Mouse (Mus musculus) MEL (cell line): ENCODE data around the gene Prss32. TPM values are rescaled to one million over a fixed set of nuclear protein-coding genes. Genes with fewer than 3 reads are reported as not detected.

Experiments
- DNase-seq: peaks from one replicate; pipeline ENCODE4 v3.0.0; 2011; ENCODE audit warnings: low read depth, low spot score
- H3K27ac ChIP-seq: 2 replicates; pipeline ENCODE4 v1.5.1; 2012; ENCODE audit warnings: low read depth, mild to moderate bottlenecking, control low read depth, low read length, moderate library complexity; ENCODE audit not compliant: control insufficient read depth
- H3K27me3 ChIP-seq, 2 experiments: fragments of 150-350 bp in 1 of 2; sonication (generic) in 1 of 2; 2 replicates each; pipeline ENCODE4 v1.6.1; 2012; ENCODE audit warnings: low read length in 2 of 2, mild to moderate bottlenecking in 2 of 2, improper control_type of control experiment in 1 of 2, moderate library complexity in 1 of 2; ENCODE audit not compliant: insufficient read depth in 2 of 2, control insufficient read depth in 1 of 2
- H3K36me3 ChIP-seq, 2 experiments: 2 replicates each; pipeline ENCODE4 v1.6.1; 2012 to 2014; ENCODE audit warnings: low read length in 2 of 2, improper control_type of control experiment in 1 of 2, inconsistent platforms in 1 of 2, mild to moderate bottlenecking in 1 of 2; ENCODE audit not compliant: insufficient read depth in 2 of 2, control insufficient read depth in 1 of 2
- H3K4me1 ChIP-seq, 2 experiments: fragments of 150-350 bp in 1 of 2; sonication (generic) in 1 of 2; 2 replicates each; pipeline ENCODE4 v1.6.1; 2012; ENCODE audit warnings: low read length in 2 of 2, improper control_type of control experiment in 1 of 2, mild to moderate bottlenecking in 1 of 2; ENCODE audit not compliant: insufficient read depth in 2 of 2, control insufficient read depth in 1 of 2
- H3K4me3 ChIP-seq, 2 experiments: fragments of 150-350 bp in 1 of 2; sonication (generic) in 1 of 2; 2 replicates each; pipeline ENCODE4 v1.5.1; 2012; ENCODE audit warnings: low read depth in 2 of 2, low read length in 2 of 2, mild to moderate bottlenecking in 2 of 2, moderate library complexity in 2 of 2, control low read depth in 1 of 2, improper control_type of control experiment in 1 of 2; ENCODE audit not compliant: control insufficient read depth in 1 of 2, insufficient read depth in 1 of 2
- H3K79me2 ChIP-seq: 2 replicates; pipeline ENCODE4 v1.6.1; 2012; ENCODE audit warnings: mild to moderate bottlenecking, low read length, moderate library complexity; ENCODE audit not compliant: control insufficient read depth, poor library complexity, insufficient read depth
- H3K9ac ChIP-seq: 2 replicates; pipeline ENCODE4 v1.6.1; 2012; ENCODE audit warnings: low read depth, mild to moderate bottlenecking, control low read depth, low read length, moderate library complexity; ENCODE audit not compliant: control insufficient read depth, poor library complexity, severe bottlenecking
- H3K9me3 ChIP-seq: fragments of 150-350 bp; sonication (generic); replicated peaks from 2 replicates; pipeline ENCODE4 v1.6.1; 2012; ENCODE audit warnings: mild to moderate bottlenecking, low read length, improper control_type of control experiment, moderate library complexity; ENCODE audit not compliant: insufficient read depth
- BHLHE40 ChIP-seq: IDR thresholded peaks from 2 replicates; pipeline ENCODE4 v1.6.1; 2012; ENCODE audit warnings: low read depth, mild to moderate bottlenecking, inconsistent platforms, low read length, improper control_type of control experiment, borderline replicate concordance
- CHD2 ChIP-seq: IDR thresholded peaks from 2 replicates; pipeline ENCODE4 v1.6.1; 2011; ENCODE audit warnings: low read length, improper control_type of control experiment
- CTCF ChIP-seq, 3 experiments: IDR thresholded peaks in 2 of 3; conservative IDR thresholded peaks in 1 of 3; 2 replicates each; pipeline ENCODE4 v1.5.1; 2011 to 2012; ENCODE audit warnings: low read length in 3 of 3, low read depth in 2 of 3, mild to moderate bottlenecking in 2 of 3, improper control_type of control experiment in 1 of 3, inconsistent platforms in 1 of 3, mixed read lengths in 1 of 3, moderate library complexity in 1 of 3; ENCODE audit not compliant: control insufficient read depth in 1 of 3, insufficient read depth in 1 of 3, poor library complexity in 1 of 3, severe bottlenecking in 1 of 3
- EP300 ChIP-seq, 2 experiments: IDR thresholded peaks; 2 replicates each; pipeline ENCODE4 v1.6.1; 2011; ENCODE audit warnings: improper control_type of control experiment in 2 of 2, low read length in 2 of 2, low read depth in 1 of 2, mild to moderate bottlenecking in 1 of 2
- GABPA ChIP-seq: IDR thresholded peaks from 2 replicates; pipeline ENCODE4 v1.6.1; 2012; ENCODE audit warnings: low read depth, mild to moderate bottlenecking, inconsistent platforms, low read length, improper control_type of control experiment, moderate library complexity
- GATA1 ChIP-seq: IDR thresholded peaks from 2 replicates; pipeline ENCODE4 v1.6.1; 2011; ENCODE audit warnings: low read depth, low read length, improper control_type of control experiment
- HCFC1 ChIP-seq: IDR thresholded peaks from 2 replicates; pipeline ENCODE4 v1.6.1; 2012; ENCODE audit warnings: low read depth, mild to moderate bottlenecking, inconsistent platforms, low read length, improper control_type of control experiment, moderate library complexity
- KAT2A ChIP-seq: conservative IDR thresholded peaks from 2 replicates; pipeline ENCODE4 v1.6.1; 2012; ENCODE audit warnings: low read depth, low read length, improper control_type of control experiment, inconsistent platforms
- MAFK ChIP-seq: IDR thresholded peaks from 2 replicates; pipeline ENCODE4 v1.6.1; 2011; ENCODE audit warnings: low read depth, mild to moderate bottlenecking, low read length, improper control_type of control experiment, borderline replicate concordance
- MAZ ChIP-seq: IDR thresholded peaks from 2 replicates; pipeline ENCODE4 v1.6.1; 2012; ENCODE audit warnings: low read depth, mild to moderate bottlenecking, inconsistent platforms, low read length, improper control_type of control experiment
- MEF2A ChIP-seq: IDR thresholded peaks from 2 replicates; pipeline ENCODE4 v1.6.1; 2014; ENCODE audit warnings: low read depth, mild to moderate bottlenecking, inconsistent platforms, low read length, improper control_type of control experiment; ENCODE audit not compliant: poor library complexity, insufficient replicate concordance, severe bottlenecking; ENCODE audit errors: extremely low read depth
- MXI1 ChIP-seq: IDR thresholded peaks from 2 replicates; pipeline ENCODE4 v1.6.1; 2011; ENCODE audit warnings: mild to moderate bottlenecking, low read depth, low read length, improper control_type of control experiment
- MYB ChIP-seq: IDR thresholded peaks from 2 replicates; pipeline ENCODE4 v1.6.1; 2011; ENCODE audit warnings: mild to moderate bottlenecking, low read depth, low read length, improper control_type of control experiment
- MYC ChIP-seq: IDR thresholded peaks from 2 replicates; pipeline ENCODE4 v1.6.1; 2011; ENCODE audit warnings: low read depth, mild to moderate bottlenecking, low read length, improper control_type of control experiment, moderate library complexity
- NELFE ChIP-seq: IDR thresholded peaks from 2 replicates; pipeline ENCODE4 v1.6.1; 2011; ENCODE audit warnings: low read depth, low read length, improper control_type of control experiment
- NRF1 ChIP-seq: IDR thresholded peaks from 2 replicates; pipeline ENCODE4 v1.6.1; 2014; ENCODE audit warnings: low read depth, mild to moderate bottlenecking, inconsistent platforms, low read length, improper control_type of control experiment, moderate library complexity; ENCODE audit not compliant: poor library complexity, insufficient read depth, severe bottlenecking
- POLR2A ChIP-seq, 2 experiments: IDR thresholded peaks; 2 replicates each; pipeline ENCODE4 v1.6.1; 2011 to 2012; ENCODE audit warnings: low read length in 2 of 2, mild to moderate bottlenecking in 2 of 2, control low read depth in 1 of 2, improper control_type of control experiment in 1 of 2, low read depth in 1 of 2, moderate library complexity in 1 of 2; ENCODE audit not compliant: control insufficient read depth in 1 of 2, insufficient read depth in 1 of 2, poor library complexity in 1 of 2
- POLR2AphosphoS2 ChIP-seq: IDR thresholded peaks from 2 replicates; pipeline ENCODE4 v1.6.1; 2011; ENCODE audit warnings: low read length, improper control_type of control experiment
- RAD21 ChIP-seq: IDR thresholded peaks from 2 replicates; pipeline ENCODE4 v1.6.1; 2011; ENCODE audit warnings: mild to moderate bottlenecking, low read depth, low read length, improper control_type of control experiment
- RCOR1 ChIP-seq: IDR thresholded peaks from 2 replicates; pipeline ENCODE4 v1.6.1; 2012; ENCODE audit warnings: low read depth, mild to moderate bottlenecking, inconsistent platforms, low read length, improper control_type of control experiment
- SMC3 ChIP-seq: IDR thresholded peaks from 2 replicates; pipeline ENCODE4 v1.6.1; 2011; ENCODE audit warnings: low read depth, low read length, improper control_type of control experiment
- TCF12 ChIP-seq: IDR thresholded peaks from 2 replicates; pipeline ENCODE4 v1.6.1; 2014; ENCODE audit warnings: low read depth, mild to moderate bottlenecking, inconsistent platforms, low read length, improper control_type of control experiment, moderate library complexity
- UBTF ChIP-seq: IDR thresholded peaks from 2 replicates; pipeline ENCODE4 v1.6.1; 2012; ENCODE audit warnings: low read depth, mild to moderate bottlenecking, inconsistent platforms, low read length, improper control_type of control experiment, moderate library complexity, borderline replicate concordance; ENCODE audit not compliant: insufficient read depth
- USF1 ChIP-seq: IDR thresholded peaks from 2 replicates; pipeline ENCODE4 v1.6.1; 2014; ENCODE audit warnings: low read depth, mild to moderate bottlenecking, inconsistent platforms, low read length, improper control_type of control experiment, moderate library complexity
- USF2 ChIP-seq, 2 experiments: IDR thresholded peaks; 2 replicates each; pipeline ENCODE4 v1.6.1; 2011 to 2012; ENCODE audit warnings: improper control_type of control experiment in 2 of 2, low read length in 2 of 2, borderline replicate concordance in 1 of 2, inconsistent platforms in 1 of 2, low read depth in 1 of 2, mild to moderate bottlenecking in 1 of 2; ENCODE audit not compliant: insufficient read depth in 1 of 2
- polyA plus RNA-seq, 2 experiments: library from polyadenylated mRNA; stranded (reverse) in 1 of 2; unstranded in 1 of 2; fragments of >175 nt in 1 of 2; fragments of >200 nt in 1 of 2; gene quantifications; 2 replicates each; pipeline versions ENCODE4 v1.2.1 to v1.2.4; 2012; ENCODE audit warnings: low replicate concordance in 2 of 2, low read depth in 1 of 2; ENCODE audit not compliant: insufficient read length in 2 of 2, insufficient read depth in 1 of 2, missing spikeins in 1 of 2
- total RNA-seq: library from RNA; depleted of rRNA; stranded (reverse); fragments of 300-350 nt; gene quantifications from 2 replicates; pipeline ENCODE4 v1.2.3, GENCODE M21; 2012; rRNA removed

The Prss32 gene
- total RNA-seq (not detected in 2 replicates), polyA plus RNA-seq (under 1 TPM in 1 of 2 experiments, not detected in 1; 0.71 TPM)

DNA sequence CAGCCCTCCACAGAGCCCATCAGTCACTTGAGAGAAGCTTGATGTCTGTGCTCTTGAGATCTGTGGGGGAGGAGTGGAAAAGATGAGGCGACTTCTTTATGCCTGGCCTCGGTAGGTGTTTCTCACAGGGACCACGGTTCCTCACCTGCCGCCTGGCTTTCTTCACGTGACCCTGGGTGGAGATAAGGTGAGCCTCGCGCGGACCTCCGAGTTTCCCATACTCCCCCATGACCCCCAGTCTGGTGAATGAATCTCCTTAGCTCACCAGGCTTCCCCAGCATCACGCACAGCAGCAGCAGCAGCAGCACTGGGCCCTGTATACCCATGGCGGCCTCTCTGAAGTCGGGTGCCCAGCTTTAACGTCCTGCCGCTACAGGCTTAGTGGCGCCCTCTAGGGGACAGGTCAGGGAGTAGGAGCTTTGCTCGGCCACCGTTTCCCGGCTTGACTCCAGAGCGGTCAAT lies at the start of gene Prss32, which contains the start of gene Prss41:
TSS of gene Prss32 (plus strand) at position 44 of the 462 bp plus-strand sequence.
TSS of gene Prss41 (minus strand) at position 361 of the 462 bp plus-strand sequence.
- Histone ChIP-seq H3K4me1 (peaks cover 0 to 4% of the 10 kb centered on the region in 2 experiments; a peak in 1 of 4 replicates), H3K4me3 (peak within 1 kb of the TSS; percentile 83 to 86), H3K79me2 (no peaks in the 10 kb centered on the region; the same call in 1 of the 2 replicates), H3K36me3 (no peaks in the 10 kb centered on the region), H3K9ac (peak within 1 kb of the TSS; percentile 86), H3K9me3 (no peaks in the 10 kb centered on the region), H3K27ac (peak within 1 kb of the TSS; percentile 3), H3K27me3 (no peaks in the 10 kb centered on the region)
- TF ChIP-seq UBTF = no peak
- 0 out of 2 replicates have a peak, but pooled peaks have one; percentile 44 for TF ChIP-seq MAZ
- peak; percentile 89 for TF ChIP-seq USF1
- no peak for TF ChIP-seq MEF2A
- TF ChIP-seq CHD2 = no peak
- peak; percentile 60 for TF ChIP-seq NELFE
- TF ChIP-seq BHLHE40 = peak; percentile 69
- peak; percentile 36 for TF ChIP-seq SMC3
- TF ChIP-seq CTCF (IDR thresholded peaks at IDR 0.05 in 2 of 3, conservative IDR thresholded peaks at IDR 0.05 in 1 of 3; ENCODE audit: control insufficient read depth in 1 of 3, insufficient read depth in 1 of 3, low read depth in 2 of 3, low read length in 3 of 3, poor library complexity in 1 of 3, severe bottlenecking in 1 of 3) = peak; percentile 76 to 85 (median 79)
- no peak for TF ChIP-seq NRF1
- TF ChIP-seq RAD21 = peak; percentile 26
- TF ChIP-seq MYC = peak; percentile 73; the same call in 1 of the 2 replicates
- peak; percentile 69 to 93 for TF ChIP-seq POLR2A (IDR thresholded peaks at IDR 0.05; ENCODE audit: control insufficient read depth in 1 of 2, insufficient read depth in 1 of 2, low read depth in 1 of 2, low read length in 2 of 2, poor library complexity in 1 of 2)
- TF ChIP-seq USF2 (IDR thresholded peaks at IDR 0.05; ENCODE audit: borderline replicate concordance in 1 of 2, insufficient read depth in 1 of 2, low read depth in 1 of 2, low read length in 2 of 2) = peak; percentile 19 to 53; a peak in 1 of 4 replicates
- peak; percentile 36; the same call in 1 of the 2 replicates for TF ChIP-seq GATA1
- peak; percentile 83 for TF ChIP-seq MXI1
- no peak for TF ChIP-seq TCF12
- TF ChIP-seq HCFC1 = peak; percentile 14; the same call in 1 of the 2 replicates
- peak; percentile 90 for DNase-seq

DNA sequence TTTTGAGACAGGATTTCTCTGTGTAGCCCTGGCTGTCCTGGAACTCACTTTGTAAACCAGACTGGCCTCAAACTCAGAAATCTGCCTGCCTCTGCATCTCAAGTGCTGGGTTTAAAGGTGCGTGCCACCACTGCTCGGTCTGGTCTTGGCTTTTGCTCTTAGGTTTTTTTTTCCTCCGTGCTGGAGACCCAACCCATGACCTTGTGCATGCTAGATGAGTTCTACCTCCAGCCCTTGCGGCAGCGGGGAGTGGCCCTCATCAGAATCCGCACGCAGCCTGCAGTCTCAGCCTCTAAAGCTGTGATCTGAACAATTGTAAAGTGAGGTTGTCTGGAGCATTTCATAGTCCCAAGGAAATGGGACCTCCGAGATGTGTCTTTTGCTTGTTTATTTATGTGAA lies 48.3 kb upstream of the Prss32 start:
- Histone ChIP-seq H3K9me3 (no peaks in the 10 kb centered on the region), H3K27me3 (peaks cover 0 to 2% of the 10 kb centered on the region in 2 experiments; a peak in 1 of 4 replicates), H3K79me2 (no peaks in the 10 kb centered on the region), H3K36me3 (no peaks in the 10 kb centered on the region), H3K9ac (no peak overlapping the region), H3K4me3 (no peak overlapping the region), H3K27ac (no peak overlapping the region), H3K4me1 (no peaks in the 10 kb centered on the region)
- TF ChIP-seq EP300 (IDR thresholded peaks at IDR 0.05; ENCODE audit: low read depth in 1 of 2, low read length in 2 of 2) (no peak), USF2 (IDR thresholded peaks at IDR 0.05; ENCODE audit: borderline replicate concordance in 1 of 2, insufficient read depth in 1 of 2, low read depth in 1 of 2, low read length in 2 of 2) (no peak), MXI1 (no peak), MYC (no peak), RCOR1 (no peak), POLR2AphosphoS2 (no peak), CTCF (IDR thresholded peaks at IDR 0.05 in 2 of 3, conservative IDR thresholded peaks at IDR 0.05 in 1 of 3; ENCODE audit: control insufficient read depth in 1 of 3, insufficient read depth in 1 of 3, low read depth in 2 of 3, low read length in 3 of 3, poor library complexity in 1 of 3, severe bottlenecking in 1 of 3) (no peak), KAT2A (no peak), RAD21 (no peak), GABPA (no peak), MYB (no peak), MAFK (no peak), UBTF (no peak)
- no peak for DNase-seq
